Mouse (Mus musculus) embryonic facial prominence, embryonic 12.5 days (tissue): ENCODE measurements around the gene Rnf220. TPM values are rescaled to one million over a fixed set of nuclear protein-coding genes. Genes with fewer than 3 reads are reported as not detected.

ENCODE experiments used
- ATAC-seq: fragments of 200-750 bp; cut with Nextera tagmentation; 2 replicates; pipeline ENCODE4 v1.8.0; 2017; ENCODE audit not compliant: insufficient number of reproducible peaks, insufficient read depth, low FRiP score, low TSS enrichment
- H3K27ac ChIP-seq: fragments of 300-500 bp; sonication (generic); 2 replicates; pipeline ENCODE4 v1.5.1; 2016; ENCODE audit warnings: mild to moderate bottlenecking
- H3K27me3 ChIP-seq: fragments of 300-500 bp; sonication (generic); 2 replicates; pipeline ENCODE4 v1.6.1; 2016; ENCODE audit warnings: mild to moderate bottlenecking, moderate library complexity
- H3K36me3 ChIP-seq: fragments of 300-500 bp; sonication (generic); 2 replicates; pipeline ENCODE4 v1.6.1; 2016; ENCODE audit warnings: mild to moderate bottlenecking
- H3K4me1 ChIP-seq: fragments of 300-500 bp; sonication (generic); 2 replicates; pipeline ENCODE4 v1.6.1; 2016
- H3K4me2 ChIP-seq: fragments of 300-500 bp; sonication (generic); replicated peaks from 2 replicates; pipeline ENCODE4 v1.6.1; 2016; ENCODE audit warnings: mild to moderate bottlenecking, moderate library complexity
- H3K4me3 ChIP-seq: fragments of 300-500 bp; sonication (generic); 2 replicates; pipeline ENCODE4 v1.5.1; 2016; ENCODE audit warnings: mild to moderate bottlenecking
- H3K9ac ChIP-seq: fragments of 300-500 bp; sonication (generic); 2 replicates; pipeline ENCODE4 v1.6.1; 2016; ENCODE audit warnings: mild to moderate bottlenecking, moderate library complexity
- H3K9me3 ChIP-seq: fragments of 300-500 bp; sonication (generic); 2 replicates; pipeline ENCODE4 v1.6.1; 2016; ENCODE audit warnings: mild to moderate bottlenecking, moderate library complexity
- WGBS: fragments of 180-500 bp; shearing (Covaris S2); methylation state at CpG from one replicate; pipeline ENCODE4 v1.1.7; 2016; 5-methylcytosine and 5-hydroxymethylcytosine counted together
- polyA plus RNA-seq: library from polyadenylated mRNA; unstranded; fragments of >200 nt; fragmentation: Nextera tagmentation; extraction: Ambion mirVana; gene quantifications from 2 replicates; pipeline ENCODE4 v1.2.1, GENCODE M21; 2016

Rnf220 gene
- polyA plus RNA-seq, 1 experiment from 2014 or later: 107 TPM

GRCm38 (mm10) chr4:117284363-117284762 lies 212.5 kb downstream of the Rnf220 start:
- ATAC-seq: no peak
- Histone ChIP-seq H3K27me3 (no peaks in the 10 kb centered on the region), H3K4me3 (no peak overlapping the region), H3K27ac (peak overlapping the region; percentile 58), H3K36me3 (peaks cover 74% of the 10 kb centered on the region), H3K4me2 (no peak overlapping the region), H3K9ac (no peak overlapping the region), H3K4me1 (peaks cover 33% of the 10 kb centered on the region), H3K9me3 (no peaks in the 10 kb centered on the region)
- 61% methylated on average over 4 of the region's 4 CpGs for WGBS

GRCm38 (mm10) chr4:117283271-117284191 lies 213.3 kb downstream of the Rnf220 start:
- ATAC-seq: peak; percentile 62
- Histone ChIP-seq H3K4me1 (peaks cover 33% of the 10 kb centered on the region), H3K4me3 (no peak overlapping the region), H3K4me2 (no peak overlapping the region), H3K9me3 (no peaks in the 10 kb centered on the region), H3K27me3 (no peaks in the 10 kb centered on the region), H3K27ac (peak overlapping the region; percentile 58), H3K9ac (no peak overlapping the region), H3K36me3 (peaks cover 82% of the 10 kb centered on the region)
- WGBS: 47% methylated on average over 22 of the region's 22 CpGs

GRCm38 (mm10) chr4:117281090-117281845 lies 215.6 kb downstream of the Rnf220 start:
- H3K9ac ChIP-seq: no peak overlapping the region
- H3K36me3 ChIP-seq: peaks cover 91% of the 10 kb centered on the region
- peaks cover 22% of the 10 kb centered on the region for H3K4me1 ChIP-seq

GRCm38 (mm10) chr4:117280397-117280930 lies 216.4 kb downstream of the Rnf220 start:
- Histone ChIP-seq H3K27me3 (no peaks in the 10 kb centered on the region), H3K9ac (no peak overlapping the region), H3K4me1 (peaks cover 18% of the 10 kb centered on the region), H3K4me3 (no peak overlapping the region), H3K36me3 (peaks cover 91% of the 10 kb centered on the region), H3K4me2 (no peak overlapping the region), H3K27ac (no peak overlapping the region), H3K9me3 (no peaks in the 10 kb centered on the region)
- no peak for ATAC-seq
- 90% methylated on average over 8 of the region's 8 CpGs for WGBS

More at GRCm38 (mm10) chr4:117281090-117281845, 215.6 kb downstream of the Rnf220 start:
- 68% methylated on average over 19 of the region's 19 CpGs for WGBS
- Histone ChIP-seq H3K27ac (no peak overlapping the region), H3K4me2 (no peak overlapping the region), H3K4me3 (no peak overlapping the region), H3K27me3 (no peaks in the 10 kb centered on the region), H3K9me3 (no peaks in the 10 kb centered on the region)
- no peak for ATAC-seq

- ATAC-seq: no peak
- peaks cover 11% of the 10 kb centered on the region for H3K4me1 ChIP-seq
- no peak overlapping the region for H3K27ac ChIP-seq
Measured at GRCm38 (mm10) chr4:117279253-117279642, 217.6 kb downstream of the Rnf220 start.

GRCm38 (mm10) chr4:117278381-117279252 lies 218.2 kb downstream of the Rnf220 start:
- Histone ChIP-seq H3K4me3 (no peak overlapping the region), H3K27ac (no peak overlapping the region), H3K9me3 (peaks cover 8% of the 10 kb centered on the region), H3K4me2 (no peak overlapping the region), H3K9ac (no peak overlapping the region), H3K27me3 (no peaks in the 10 kb centered on the region), H3K36me3 (peaks cover 91% of the 10 kb centered on the region), H3K4me1 (0 out of 2 replicates have a peak, but pooled peaks cover 5% of the 10 kb centered on the region)
- WGBS: 76% methylated on average over 10 of the region's 10 CpGs
- no peak for ATAC-seq

More at GRCm38 (mm10) chr4:117279253-117279642, 217.6 kb downstream of the Rnf220 start:
- no peak overlapping the region for H3K4me3 ChIP-seq
- no peak overlapping the region for H3K4me2 ChIP-seq
- peaks cover 4% of the 10 kb centered on the region for H3K9me3 ChIP-seq
- no peak overlapping the region for H3K9ac ChIP-seq
- peaks cover 91% of the 10 kb centered on the region for H3K36me3 ChIP-seq
- no peaks in the 10 kb centered on the region for H3K27me3 ChIP-seq
- WGBS: 76% methylated on average over 2 of the region's 2 CpGs

- Histone ChIP-seq H3K4me2 (no peak overlapping the region), H3K36me3 (peaks cover 95% of the 10 kb centered on the region), H3K27me3 (no peaks in the 10 kb centered on the region), H3K9me3 (peaks cover 8% of the 10 kb centered on the region), H3K4me1 (peaks cover 4% of the 10 kb centered on the region; the same call in 1 of the 2 replicates), H3K4me3 (no peak overlapping the region; the same call in 1 of the 2 replicates), H3K9ac (no peak overlapping the region), H3K27ac (no peak overlapping the region)
- 96% methylated on average over 7 of the region's 7 CpGs for WGBS
- ATAC-seq: no peak
Measured at GRCm38 (mm10) chr4:117277687-117278086, 219.2 kb downstream of the Rnf220 start.

GRCm38 (mm10) chr4:117277021-117277420 lies 219.8 kb downstream of the Rnf220 start:
- no peak overlapping the region for H3K4me3 ChIP-seq
- H3K4me1 ChIP-seq: peaks cover 4% of the 10 kb centered on the region; the same call in 1 of the 2 replicates

GRCm38 (mm10) chr4:117276281-117276711 lies 220.6 kb downstream of the Rnf220 start:
- Histone ChIP-seq H3K4me3 (no peak overlapping the region), H3K27ac (no peak overlapping the region), H3K9me3 (peaks cover 8% of the 10 kb centered on the region), H3K27me3 (no peaks in the 10 kb centered on the region), H3K4me1 (peaks cover 4% of the 10 kb centered on the region; the same call in 1 of the 2 replicates), H3K36me3 (peaks cover 99% of the 10 kb centered on the region), H3K9ac (no peak overlapping the region), H3K4me2 (no peak overlapping the region)
- no peak for ATAC-seq
- 93% methylated on average over 17 of the region's 17 CpGs for WGBS

More at GRCm38 (mm10) chr4:117277021-117277420, 219.8 kb downstream of the Rnf220 start:
- peaks cover 8% of the 10 kb centered on the region for H3K9me3 ChIP-seq
- H3K27ac ChIP-seq: no peak overlapping the region
- no peak overlapping the region for H3K4me2 ChIP-seq
- WGBS: 92% methylated on average over 13 of the region's 13 CpGs
- peaks cover 99% of the 10 kb centered on the region for H3K36me3 ChIP-seq
- ATAC-seq: no peak
- H3K9ac ChIP-seq: no peak overlapping the region
- no peaks in the 10 kb centered on the region for H3K27me3 ChIP-seq

GRCm38 (mm10) chr4:117274720-117275119 lies 222.1 kb downstream of the Rnf220 start:
- Histone ChIP-seq H3K36me3 (peaks cover 88% of the 10 kb centered on the region), H3K4me3 (no peak overlapping the region), H3K9ac (no peak overlapping the region), H3K4me2 (no peak overlapping the region), H3K4me1 (peaks cover 4% of the 10 kb centered on the region; the same call in 1 of the 2 replicates), H3K27me3 (no peaks in the 10 kb centered on the region), H3K9me3 (peaks cover 8% of the 10 kb centered on the region), H3K27ac (no peak overlapping the region)
- WGBS: 91% methylated on average over 4 of the region's 4 CpGs
- no peak for ATAC-seq
